28 mouse cellular contexts compared by ENCODE assay signal in the genomic region with DNA sequence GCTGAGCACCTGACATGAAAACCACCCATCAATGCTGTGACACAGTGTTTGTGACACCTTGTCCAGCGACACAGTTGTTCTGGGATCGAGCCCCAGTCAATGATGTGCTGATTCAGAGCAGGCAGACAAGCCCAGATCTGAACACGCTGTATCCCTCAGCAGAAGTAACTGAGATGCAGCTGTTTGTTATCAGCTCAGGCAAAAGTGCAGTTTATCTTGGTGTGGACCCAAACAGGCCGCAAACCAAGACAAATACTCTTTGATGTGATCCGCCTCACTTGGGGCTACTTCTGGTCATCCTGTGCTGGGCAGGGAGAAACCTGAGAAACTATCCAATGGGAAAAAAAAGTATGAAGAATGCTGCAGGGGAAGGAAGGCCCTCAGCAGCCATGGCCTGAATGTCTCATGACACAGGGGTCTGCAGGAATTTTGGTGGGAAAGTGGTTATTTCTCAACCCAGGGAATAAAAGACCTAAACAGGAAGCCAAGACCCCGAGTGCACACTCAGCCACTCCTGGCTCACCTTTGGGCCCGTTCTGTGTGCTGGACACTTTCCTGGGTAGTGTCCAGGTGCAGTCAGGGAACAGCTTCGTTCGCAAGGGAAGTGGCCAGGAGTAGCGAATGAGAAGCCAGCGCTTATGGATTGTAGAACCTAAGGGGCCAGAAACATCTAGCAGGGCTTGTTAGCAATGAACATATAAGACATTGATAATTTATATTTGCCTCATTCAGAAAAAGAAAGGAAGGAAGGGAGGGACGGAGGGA.
A peak's percentile ranks its signal among the peaks of the same experiment; 100 is the strongest.
DNase-seq lines count a peak whose midpoint lies in the region; ATAC-seq lines count a peak whose summit lies in the region.
"Had no signal": no experiment of that assay in that cellular context is flagged by ENCODE, and none has a peak within 500 bp of the region (broad histone marks: within the 10 kb centered on the region; RNA-seq: fewer than 3 reads in every experiment).

No protein-coding gene starts in this region.

- no peak overlapping the region for H3K27ac ChIP-seq in kidney, embryonic 16.5 days (ENCODE audit: low read length)
- no peak overlapping the region; the same call in 1 of the 2 replicates for H3K27ac ChIP-seq in heart, embryonic 12.5 days (ENCODE audit: poor library complexity, severe bottlenecking)
- H3K27ac ChIP-seq: heart, adult 2 months; hindbrain, embryonic 10.5 days; hindbrain, postnatal 0 days; intestine, embryonic 15.5 days; stomach, postnatal 0 days had no signal

- H3K9ac ChIP-seq in kidney, embryonic 16.5 days (replicated peaks; ENCODE audit: low read length) = no peak overlapping the region
- H3K9ac ChIP-seq in heart, embryonic 12.5 days = no peak overlapping the region
- H3K9ac ChIP-seq: intestine, embryonic 15.5 days had no signal

- no peaks in the 10 kb centered on the region for H3K27me3 ChIP-seq in kidney, embryonic 16.5 days (ENCODE audit: insufficient read depth, low read length)
- H3K27me3 ChIP-seq in heart, embryonic 12.5 days (replicated peaks) = no peaks in the 10 kb centered on the region
- H3K27me3 ChIP-seq: intestine, embryonic 15.5 days had no signal

- intact Hi-C loops in heart, postnatal 10 days (cut with DNase I) = no loop called here

- peak; percentile 21 for DNase-seq in kidney, postnatal 10 days
- peak; percentile 39 for DNase-seq in heart, adult 8-10 months (ENCODE audit: low spot score)
- peak; percentile 17 to 25 for DNase-seq in heart, postnatal 10 days
- DNase-seq in right cerebral cortex, adult 18-20 months = no peak
- DNase-seq: adrenal gland, postnatal 25 days; cerebellum, adult 18-20 months; cerebellum, postnatal 10 days; gastrocnemius, postnatal 25 days; kidney, adult 2 months; kidney, postnatal 36 days; layer of hippocampus, postnatal 36 days; left cerebral cortex, postnatal 4 days; lung, postnatal 36 days; right cerebral cortex, postnatal 4 days; thymus, adult 18-20 months; thymus, postnatal 25 days had no signal

- no peak; the same call in 1 of the 2 replicates for ATAC-seq in kidney, embryonic 16.5 days (ENCODE audit: low FRiP score, low TSS enrichment)
- ATAC-seq in heart, embryonic 12.5 days (ENCODE audit: insufficient number of reproducible peaks, low FRiP score) = peak; percentile 56
- no peak for ATAC-seq in erythroblast, adult 5-6 weeks (replicated peaks; ENCODE audit: low FRiP score, poor library complexity, severe bottlenecking)
- ATAC-seq: CD4-positive, CD25-positive, alpha-beta regulatory T cell, adult 4 months; forebrain, embryonic 14.5 days; hindbrain, postnatal 0 days; intestine, embryonic 15.5 days; midbrain, embryonic 16.5 days had no signal

- no peaks in the 10 kb centered on the region for H3K9me3 ChIP-seq in kidney, embryonic 16.5 days (ENCODE audit: low read length)
- no peaks in the 10 kb centered on the region for H3K9me3 ChIP-seq in heart, embryonic 12.5 days (replicated peaks)
- H3K9me3 ChIP-seq: hindbrain, embryonic 10.5 days; intestine, embryonic 15.5 days had no signal

- H3K4me2 ChIP-seq in kidney, embryonic 16.5 days (replicated peaks; ENCODE audit: low read depth, low read length) = no peak overlapping the region
- no peak overlapping the region for H3K4me2 ChIP-seq in heart, embryonic 12.5 days
- H3K4me2 ChIP-seq: intestine, embryonic 15.5 days; midbrain, embryonic 11.5 days had no signal

- no peak overlapping the region for H3K4me3 ChIP-seq in kidney, embryonic 16.5 days (ENCODE audit: low read length)
- H3K4me3 ChIP-seq in heart, embryonic 12.5 days = no peak overlapping the region
- H3K4me3 ChIP-seq: heart, adult 2 months; hindbrain, embryonic 10.5 days; intestine, embryonic 15.5 days had no signal

- 70% methylated on average over 12 of the region's 12 CpGs for WGBS in kidney, embryonic 16.5 days
- 67% methylated on average over 12 of the region's 12 CpGs for WGBS in heart, embryonic 12.5 days

- no peaks in the 10 kb centered on the region for H3K36me3 ChIP-seq in kidney, embryonic 16.5 days (ENCODE audit: insufficient read depth, low read length)
- H3K36me3 ChIP-seq in heart, embryonic 12.5 days = no peaks in the 10 kb centered on the region
- H3K36me3 ChIP-seq: hindbrain, embryonic 10.5 days; intestine, embryonic 15.5 days had no signal

- H3K4me1 ChIP-seq in kidney, embryonic 16.5 days (ENCODE audit: insufficient read depth, low read length) = no peaks in the 10 kb centered on the region
- peaks cover 23% of the 10 kb centered on the region for H3K4me1 ChIP-seq in heart, embryonic 12.5 days (replicated peaks)
- H3K4me1 ChIP-seq: intestine, embryonic 15.5 days had no signal
